Mouse (Mus musculus) right cerebral cortex, postnatal 25 days (tissue): ENCODE measurements around the gene Grrp1.

ENCODE experiments used
- DNase-seq: peaks from one replicate; pipeline ENCODE4 v3.0.0; 2022

Grrp1 gene

GRCm38 (mm10) chr4:134238686-134239085 is 15.2 kb downstream of the Grrp1 start:
- no peak for DNase-seq

- DNase-seq = no peak
These were observed 15.6 kb downstream of the Grrp1 start, which contains the start of gene Cnksr1 for GRCm38 (mm10) chr4:134238279-134238651. Cnksr1 (minus strand) TSS chr4:134238399.

GRCm38 (mm10) chr4:134237582-134238278 is 16.2 kb downstream of the Grrp1 start:
- no peak for DNase-seq

GRCm38 (mm10) chr4:134234876-134235275 is 19.0 kb downstream of the Grrp1 start:
- DNase-seq = no peak

GRCm38 (mm10) chr4:134230431-134230830 is 23.5 kb downstream of the Grrp1 start:
- no peak for DNase-seq

- DNase-seq = no peak
These were observed 26.7 kb downstream of the Grrp1 start, which contains the start of gene Catsper4 for GRCm38 (mm10) chr4:134227194-134227593. Catsper4 (minus strand) TSS chr4:134227383.

- no peak for DNase-seq
These were observed 30.9 kb downstream of the Grrp1 start for GRCm38 (mm10) chr4:134222793-134223600.

- no peak for DNase-seq
These were observed 47.3 kb downstream of the Grrp1 start for GRCm38 (mm10) chr4:134206488-134207053.

GRCm38 (mm10) chr4:134203340-134203896 is 50.5 kb downstream of the Grrp1 start:
- no peak for DNase-seq

- DNase-seq = no peak
These were observed 51.0 kb downstream of the Grrp1 start, which contains the start of gene Gm7534 for GRCm38 (mm10) chr4:134202904-134203303. Gm7534 (minus strand) TSS chr4:134203004.
